Mouse (Mus musculus) urinary bladder, postnatal 36 days (tissue): ENCODE measurements around the gene Cdr2l.

Source experiments
- DNase-seq, 2 experiments: peaks; one replicate each; pipeline ENCODE4 v3.0.0; 2022; ENCODE audit warnings: low spot score in 2 of 2, mixed read lengths in 1 of 2

The Cdr2l gene

GRCm38 (mm10) chr11:115405723-115406122 lies 24.0 kb downstream of the Cdr2l start:
- DNase-seq: no peak

DNA sequence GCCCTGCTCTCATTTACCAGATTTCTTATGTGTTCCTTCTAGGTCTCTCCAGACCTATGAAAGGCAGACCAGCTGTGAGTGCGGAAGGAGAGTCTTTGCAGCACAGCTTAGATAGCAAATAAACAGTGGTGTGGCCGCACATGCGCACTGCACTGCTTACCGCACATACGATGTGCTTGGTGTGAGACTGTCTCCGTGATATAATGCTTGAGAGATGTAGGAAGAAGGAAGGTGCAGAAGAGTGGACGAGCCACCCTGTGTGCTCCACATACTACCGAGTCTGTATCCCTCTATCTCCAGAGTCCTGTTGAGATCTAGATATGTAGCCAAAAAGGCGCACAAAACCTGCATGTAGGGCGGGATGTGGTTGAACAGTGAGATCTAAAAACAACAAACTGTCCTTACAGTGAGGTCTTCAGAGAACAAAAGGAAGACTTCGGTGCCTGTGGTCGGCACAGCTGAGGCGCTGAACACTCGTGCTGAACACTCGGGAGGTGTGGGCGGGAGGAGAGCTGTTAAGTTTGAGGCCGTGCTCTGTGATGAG lies 25.2 kb downstream of the Cdr2l start:
- DNase-seq: no peak

DNA sequence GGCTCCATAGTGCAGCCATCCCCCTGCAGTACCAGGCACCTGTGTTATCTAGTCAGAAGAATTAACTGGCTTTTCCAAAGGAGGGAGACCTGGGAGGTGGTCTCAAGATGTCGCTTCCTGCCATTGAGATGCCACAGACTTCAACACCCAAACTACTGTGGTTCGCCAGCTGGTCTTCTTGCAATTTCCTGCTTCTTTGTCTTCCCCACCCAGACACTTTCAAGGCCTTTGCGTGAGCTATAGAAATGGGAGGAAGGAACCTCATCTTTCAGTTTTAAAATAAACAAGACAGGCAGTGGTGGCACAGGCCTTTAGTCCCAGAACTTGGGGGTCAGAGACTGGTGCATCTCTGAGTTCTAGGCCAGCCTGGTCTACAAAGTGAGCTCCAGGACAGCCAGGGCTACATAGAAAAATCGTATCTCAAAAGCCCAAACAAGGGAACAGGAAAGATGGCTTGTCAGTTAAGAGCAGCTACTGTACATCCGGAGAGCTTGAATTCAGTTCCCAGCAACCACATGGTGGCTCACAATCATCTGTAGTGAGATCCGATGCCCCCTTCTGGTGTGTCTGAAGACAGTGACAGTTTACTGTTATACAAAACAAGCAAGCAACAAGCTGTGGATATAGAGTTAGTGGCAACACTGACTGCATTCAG lies 26.7 kb downstream of the Cdr2l start:
- no peak for DNase-seq

DNA sequence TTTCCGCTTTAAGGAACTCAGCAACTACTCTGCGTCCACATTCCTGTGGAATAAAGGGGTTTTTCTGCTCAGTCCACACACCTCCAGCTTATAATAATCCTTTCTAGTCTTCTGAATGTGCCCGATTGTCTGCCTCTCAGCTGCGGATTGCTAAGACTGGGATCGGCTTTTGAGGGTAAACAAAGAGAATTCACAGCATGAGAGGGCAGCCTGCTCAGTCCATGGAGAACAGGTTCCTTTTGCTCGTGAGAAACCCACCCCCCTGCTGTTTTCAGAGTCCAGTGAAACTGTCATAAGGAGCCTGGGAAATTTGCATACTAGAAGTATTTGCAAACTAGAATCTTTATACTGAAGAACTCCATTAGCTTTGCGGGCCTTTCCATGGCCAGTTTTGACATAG lies 27.8 kb downstream of the Cdr2l start:
- no peak for DNase-seq

GRCm38 (mm10) chr11:115419531-115420237 lies 38.0 kb downstream of the Cdr2l start, which contains the start of the genes Atp5h and Kctd2:
TSS of gene Atp5h (minus strand) at chr11:115419962.
TSS of gene Kctd2 (plus strand) at chr11:115420128.
- DNase-seq: peak; percentile 90 to 94

GRCm38 (mm10) chr11:115420336-115421190 lies 38.8 kb downstream of the Cdr2l start:
- peak; percentile 47 to 66 for DNase-seq

- DNase-seq: no peak
Measured at GRCm38 (mm10) chr11:115421328-115421727, 39.6 kb downstream of the Cdr2l start.

DNA sequence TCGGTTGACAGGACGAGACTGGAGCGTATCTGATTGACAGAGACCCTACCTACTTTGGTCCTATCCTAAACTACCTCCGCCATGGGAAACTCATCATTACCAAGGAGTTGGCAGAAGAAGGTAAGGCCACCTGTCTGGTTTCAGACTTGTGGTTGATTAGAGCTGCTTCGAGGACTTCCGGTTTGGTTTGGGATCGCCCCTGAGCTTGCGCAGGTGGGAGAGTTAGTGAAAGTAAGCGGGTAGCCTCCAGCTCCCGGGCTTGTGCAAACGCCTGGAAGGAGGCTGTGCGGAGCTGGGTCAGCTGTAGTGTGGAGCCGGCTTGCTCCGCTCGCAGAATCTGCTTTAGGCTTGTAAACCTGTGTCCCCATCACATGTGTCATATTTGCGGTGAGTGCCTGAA lies 40.3 kb downstream of the Cdr2l start:
- DNase-seq: no peak

GRCm38 (mm10) chr11:115423091-115423490 lies 41.4 kb downstream of the Cdr2l start:
- no peak for DNase-seq

DNA sequence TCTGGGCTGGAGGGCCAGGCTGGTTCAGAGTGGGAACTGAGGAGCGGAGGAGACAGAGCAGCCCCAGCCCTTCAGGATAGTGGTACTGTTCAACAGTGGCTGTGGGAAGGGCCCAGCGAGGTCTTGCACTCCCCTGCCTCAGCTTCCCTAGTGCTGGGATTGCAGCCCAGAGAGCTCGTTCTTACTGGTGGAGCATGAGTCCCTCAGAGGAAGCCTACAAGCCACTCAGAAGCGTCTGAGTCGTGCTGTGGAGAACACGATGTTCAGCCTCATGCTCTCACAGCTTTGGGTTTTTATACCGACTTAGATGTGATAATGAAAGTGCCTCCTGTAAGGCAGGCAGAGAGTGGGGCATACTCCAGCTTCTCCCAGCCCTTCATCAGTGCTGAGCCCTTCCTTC lies 43.0 kb downstream of the Cdr2l start:
- no peak for DNase-seq

DNA sequence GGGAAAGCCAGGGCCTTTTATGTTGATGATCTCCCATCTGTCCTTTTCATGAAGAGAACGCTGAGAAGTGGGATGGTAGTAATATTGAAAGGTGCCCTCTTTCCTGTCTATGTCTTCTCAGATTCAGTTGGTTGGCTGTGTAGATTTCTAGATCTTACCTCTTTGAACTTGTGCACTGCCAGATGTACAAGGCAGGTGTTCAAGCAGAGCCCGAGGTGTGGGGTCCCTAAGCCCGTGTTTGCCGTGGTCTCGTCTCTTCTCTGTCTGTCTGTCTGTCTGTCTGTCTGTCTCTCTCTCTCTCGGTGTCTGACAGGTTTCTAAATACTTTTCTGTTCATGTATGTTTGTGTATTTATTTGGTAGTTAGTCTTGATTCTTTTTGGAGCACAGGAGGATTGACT lies 44.0 kb downstream of the Cdr2l start:
- no peak for DNase-seq

- DNase-seq: peak; percentile 23 to 59
Measured at GRCm38 (mm10) chr11:115427482-115428331, 46.0 kb downstream of the Cdr2l start.

DNA sequence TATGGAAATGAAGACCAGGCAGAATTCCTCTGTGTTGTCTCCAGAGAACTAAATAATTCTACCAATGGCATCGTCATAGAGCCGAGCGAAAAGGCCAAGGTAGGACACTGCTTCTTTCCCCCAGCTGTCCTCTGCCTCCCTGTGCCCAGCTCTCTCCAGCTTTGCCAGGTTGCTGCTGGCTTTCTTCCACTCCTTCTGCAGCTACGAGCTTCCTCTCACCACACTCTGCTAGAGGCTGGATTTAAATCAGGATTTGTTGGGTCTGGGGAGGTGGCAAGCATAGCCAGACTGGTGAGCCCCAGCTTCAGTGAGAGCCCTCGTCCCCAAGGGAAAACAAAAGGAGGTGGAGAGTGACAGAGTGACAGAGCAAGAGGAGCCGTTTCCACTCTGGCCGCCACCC lies 47.6 kb downstream of the Cdr2l start:
- DNase-seq: no peak

- no peak for DNase-seq
Measured at GRCm38 (mm10) chr11:115430561-115430960, 48.8 kb downstream of the Cdr2l start.

DNA sequence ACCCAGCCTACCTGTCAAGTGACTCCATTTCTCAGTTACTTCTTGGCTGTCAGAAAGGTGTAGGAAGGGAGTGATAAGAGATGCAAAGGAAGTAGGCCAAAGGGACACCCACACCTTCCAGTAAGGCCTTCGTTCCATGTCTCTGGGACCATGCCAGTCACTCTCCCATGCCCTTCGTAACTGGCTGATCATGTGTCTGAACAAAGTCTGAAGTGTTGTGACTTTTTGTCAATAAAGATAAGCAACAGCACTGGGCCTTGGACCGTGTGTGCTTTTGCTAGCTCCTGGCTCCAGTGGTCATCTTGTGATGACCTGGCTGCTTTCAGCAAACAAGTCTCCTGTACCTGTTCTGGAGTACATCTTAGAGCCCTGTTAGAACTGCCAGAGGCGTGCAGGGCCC lies 51.1 kb downstream of the Cdr2l start:
- DNase-seq: no peak

- DNase-seq: no peak
Measured at GRCm38 (mm10) chr11:115433342-115433741, 51.6 kb downstream of the Cdr2l start.

GRCm38 (mm10) chr11:115435596-115436337 lies 54.1 kb downstream of the Cdr2l start:
- peak in 1 of 2 experiments; percentile 13 for DNase-seq

DNA sequence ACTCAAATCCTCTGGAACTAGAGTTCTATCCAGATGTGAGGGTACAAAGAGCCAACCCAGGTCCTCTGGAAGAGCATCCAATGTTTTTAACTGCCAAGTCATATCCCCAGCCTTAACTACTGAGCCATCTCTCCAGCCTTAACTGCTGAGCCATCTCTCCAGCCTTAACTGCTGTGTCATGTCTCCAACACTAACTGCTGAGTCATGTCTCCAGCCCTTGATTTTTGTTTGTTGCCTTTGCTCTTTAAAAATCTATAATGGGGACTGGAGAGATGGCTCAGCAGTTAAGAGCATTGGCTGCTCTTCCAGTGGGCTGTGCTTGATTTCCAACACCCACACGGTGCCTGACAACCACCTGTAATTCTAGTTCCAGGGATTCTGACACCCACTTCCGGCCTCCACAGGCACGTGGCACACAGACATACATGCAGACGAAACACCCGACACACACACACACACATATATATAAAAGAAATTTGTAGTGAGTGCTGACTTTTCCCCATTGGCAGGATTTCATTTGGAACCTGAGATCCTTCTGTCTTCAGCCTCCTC lies 55.9 kb downstream of the Cdr2l start:
- DNase-seq: no peak

DNA sequence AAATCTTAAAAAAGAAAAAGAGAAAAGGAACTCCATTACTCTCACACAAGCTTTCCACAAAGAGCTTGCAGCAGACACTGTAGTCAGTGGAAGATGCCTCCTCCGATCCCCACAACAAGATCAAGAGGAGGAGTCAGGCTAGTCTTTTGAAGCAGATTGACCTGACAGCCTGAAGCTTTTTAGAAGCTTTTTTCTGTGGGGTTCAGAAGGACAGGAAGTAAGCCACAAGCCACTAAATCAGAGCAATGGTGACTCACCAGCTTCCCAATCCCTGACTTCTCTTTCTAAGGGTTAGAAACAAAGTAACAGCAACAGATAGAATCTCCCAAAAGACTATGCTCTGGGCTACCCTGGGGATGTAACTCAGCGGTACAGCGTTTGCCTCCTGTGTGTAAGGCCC lies 57.6 kb downstream of the Cdr2l start:
- DNase-seq: no peak
